Mouse (Mus musculus) lung, adult 2 months (tissue): ENCODE measurements around the gene Lcp2.

Source experiments
- CTCF ChIP-seq: fragments of 200-500 bp; IDR thresholded peaks from 2 replicates; pipeline ENCODE4 v1.5.1; 2011; ENCODE audit warnings: mild to moderate bottlenecking, low read length, control low read depth; ENCODE audit not compliant: insufficient read depth
- POLR2A ChIP-seq: fragments of 200-500 bp; IDR thresholded peaks from 2 replicates; pipeline ENCODE4 v1.6.1; 2011; ENCODE audit warnings: low read depth, mild to moderate bottlenecking, control low read depth, low read length, borderline replicate concordance; ENCODE audit errors: extremely low read depth

DNA sequence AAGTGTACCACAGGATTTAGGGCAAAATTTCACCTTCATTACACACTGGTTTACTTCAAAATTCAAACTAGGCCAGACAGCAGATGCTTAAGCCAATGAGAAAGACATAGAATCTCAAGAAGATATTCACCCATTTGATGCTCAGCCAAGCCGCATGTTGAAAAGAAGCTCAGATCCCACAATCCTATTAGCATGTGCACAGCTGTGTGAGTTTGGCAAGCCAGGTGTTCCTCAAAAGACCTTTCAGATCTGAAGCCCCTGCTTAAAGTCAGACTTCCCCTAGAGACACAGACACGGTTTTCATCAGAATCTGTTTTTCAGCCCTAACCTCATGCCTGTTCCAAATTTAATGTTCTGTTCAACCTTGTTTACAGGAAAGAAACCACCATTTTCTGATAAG is 31.1 kb downstream of the Lcp2 start:
- TF ChIP-seq POLR2A, result no peak
- no peak for TF ChIP-seq CTCF
